Mouse (Mus musculus): Measurements from ENCODE around the gene Slc5a3. TPM values are rescaled to one million over a fixed set of nuclear protein-coding genes. Genes with fewer than 3 reads are reported as not detected.

The Slc5a3 gene
- polyA plus RNA-seq, 1 experiment from 2014 or later, result 10.2 TPM

DNA sequence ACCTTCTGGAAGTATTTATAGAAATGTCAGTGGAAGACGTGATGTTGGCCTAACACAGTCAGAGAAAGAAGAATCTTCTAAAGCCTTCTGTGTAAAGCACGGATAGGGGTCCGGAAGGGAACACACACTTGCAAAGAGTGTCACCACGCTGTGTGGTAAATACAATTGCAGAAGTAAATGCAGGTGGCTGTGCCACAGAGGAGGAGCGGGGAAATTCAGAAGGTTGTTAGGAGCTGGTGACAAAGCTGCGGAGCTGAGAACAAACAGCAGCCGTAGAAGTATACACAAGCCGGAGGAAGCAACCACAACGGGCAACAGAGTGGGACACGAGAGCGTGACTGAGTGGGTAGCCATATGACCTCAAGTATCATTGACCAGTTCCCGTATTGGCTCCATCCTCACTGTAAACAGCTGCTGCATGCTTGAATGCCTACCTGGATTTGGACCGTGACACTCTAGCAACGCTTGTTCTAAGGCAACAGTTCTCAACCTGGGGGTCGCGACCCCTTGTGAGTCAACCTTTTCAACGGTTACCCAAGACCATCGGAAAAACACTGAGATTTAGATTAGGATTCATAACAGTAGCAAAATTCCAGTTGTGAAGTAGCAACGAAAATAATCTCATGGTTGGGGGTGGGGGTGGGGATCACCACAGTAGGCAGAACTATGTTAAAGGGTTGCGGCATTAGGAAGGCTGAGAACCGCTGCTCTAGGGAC, 20.1 kb upstream of the Slc5a3 start:
- no peak overlapping the region for H3K4me2 ChIP-seq
- H3K27ac ChIP-seq, result no peak overlapping the region
- no peak for ATAC-seq (ENCODE audit: insufficient number of reproducible peaks, insufficient read depth, low FRiP score, low TSS enrichment, low read depth)
- no peak overlapping the region for H3K4me3 ChIP-seq (replicated peaks)
- 85% methylated on average over 21 of the region's 21 CpGs for WGBS
- peaks cover 5% of the 10 kb centered on the region; the same call in 1 of the 2 replicates for H3K9me3 ChIP-seq
- no peaks in the 10 kb centered on the region for H3K36me3 ChIP-seq
- H3K4me1 ChIP-seq (replicated peaks), result no peaks in the 10 kb centered on the region
- no peak overlapping the region for H3K9ac ChIP-seq (replicated peaks)
- H3K27me3 ChIP-seq, result no peaks in the 10 kb centered on the region

DNA sequence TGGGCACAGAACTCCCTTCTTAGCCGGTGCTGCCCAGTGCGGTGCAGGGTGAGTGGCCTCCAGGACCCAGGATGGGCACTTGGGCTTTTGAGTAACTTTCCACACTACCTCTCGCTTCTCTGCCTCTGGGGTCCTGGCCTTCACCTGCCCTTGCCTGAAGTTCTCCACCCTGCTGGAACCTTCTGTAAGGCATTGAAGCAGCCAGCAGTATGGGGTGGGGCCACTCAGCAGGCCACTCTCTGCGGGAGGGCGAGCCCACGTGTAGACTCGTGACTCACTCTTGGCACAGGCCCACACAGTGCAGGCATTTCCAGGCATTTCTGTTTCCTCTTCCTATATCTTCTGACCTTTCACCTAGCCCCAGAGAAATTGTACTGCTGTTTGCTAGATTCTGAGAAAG, 18.7 kb upstream of the Slc5a3 start:
- Histone ChIP-seq H3K9ac (replicated peaks) (no peak overlapping the region), H3K27ac (no peak overlapping the region), H3K9me3 (peaks cover 5% of the 10 kb centered on the region; the same call in 1 of the 2 replicates), H3K4me2 (no peak overlapping the region), H3K4me3 (replicated peaks) (no peak overlapping the region), H3K4me1 (replicated peaks) (no peaks in the 10 kb centered on the region), H3K27me3 (no peaks in the 10 kb centered on the region), H3K36me3 (no peaks in the 10 kb centered on the region)
- ATAC-seq (ENCODE audit: insufficient number of reproducible peaks, insufficient read depth, low FRiP score, low TSS enrichment, low read depth), result no peak
- 87% methylated on average over 7 of the region's 7 CpGs for WGBS

DNA sequence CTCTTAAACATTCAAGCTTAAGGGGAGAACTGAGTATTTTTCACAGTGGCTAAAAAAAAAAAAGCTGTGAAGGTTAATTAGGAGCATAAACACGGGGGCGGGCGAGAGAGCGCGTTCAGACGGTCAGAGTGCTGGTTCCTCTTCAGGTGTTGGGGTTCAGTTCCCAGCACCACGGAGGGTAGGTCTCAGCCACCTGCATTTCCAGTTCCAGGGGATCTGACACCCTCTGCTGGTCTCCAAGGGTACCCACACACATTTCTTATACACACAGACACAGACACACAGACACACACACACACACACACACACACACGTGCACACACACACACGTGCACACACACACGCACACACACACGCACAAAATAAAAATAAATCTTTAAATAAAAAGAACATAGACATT, 18.2 kb upstream of the Slc5a3 start:
- H3K9ac ChIP-seq (replicated peaks), result no peak overlapping the region
- H3K27ac ChIP-seq, result no peak overlapping the region
- WGBS, result 93% methylated on average over 11 of the region's 11 CpGs
- H3K4me2 ChIP-seq, result no peak overlapping the region
- no peaks in the 10 kb centered on the region for H3K36me3 ChIP-seq
- H3K4me1 ChIP-seq (replicated peaks), result no peaks in the 10 kb centered on the region
- no peak for ATAC-seq (ENCODE audit: insufficient number of reproducible peaks, insufficient read depth, low FRiP score, low TSS enrichment, low read depth)
- H3K9me3 ChIP-seq, result peaks cover 5% of the 10 kb centered on the region; the same call in 1 of the 2 replicates
- no peaks in the 10 kb centered on the region for H3K27me3 ChIP-seq
- H3K4me3 ChIP-seq (replicated peaks), result no peak overlapping the region

DNA sequence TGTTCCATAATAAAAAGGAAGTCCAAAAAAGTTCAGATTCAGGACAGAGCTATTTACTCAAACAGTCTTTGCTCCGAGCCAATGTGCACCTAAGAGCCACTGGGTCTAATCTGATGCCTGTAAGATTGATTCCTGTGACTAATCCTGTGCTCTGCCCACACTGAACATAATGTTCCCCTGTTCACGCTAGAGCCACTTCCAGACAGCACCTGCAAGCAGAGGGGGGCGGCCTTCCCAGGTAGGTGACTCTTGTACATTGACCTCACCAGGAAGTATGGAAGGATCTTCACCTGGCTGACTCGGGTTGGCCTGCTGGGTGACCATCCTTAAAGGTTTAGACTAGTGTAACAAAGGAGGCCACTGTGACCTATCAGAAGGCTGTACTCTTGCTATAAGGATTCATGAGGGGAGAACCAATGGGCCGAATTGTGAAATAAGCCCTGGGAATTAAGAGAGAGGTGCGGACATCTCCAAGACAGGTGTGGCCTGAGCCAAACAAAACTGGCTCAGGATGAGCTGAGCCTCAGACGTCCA, 6.3 kb upstream of the Slc5a3 start:
- 82% methylated on average over 7 of the region's 7 CpGs for WGBS
- no peaks in the 10 kb centered on the region for H3K4me1 ChIP-seq (replicated peaks)
- H3K27ac ChIP-seq, result no peak overlapping the region
- no peak overlapping the region for H3K4me2 ChIP-seq
- H3K36me3 ChIP-seq, result no peaks in the 10 kb centered on the region
- no peaks in the 10 kb centered on the region for H3K27me3 ChIP-seq
- H3K9me3 ChIP-seq, result peaks cover 14% of the 10 kb centered on the region
- H3K9ac ChIP-seq (replicated peaks), result no peak overlapping the region
- ATAC-seq (ENCODE audit: insufficient number of reproducible peaks, insufficient read depth, low FRiP score, low TSS enrichment, low read depth), result no peak
- no peak overlapping the region for H3K4me3 ChIP-seq (replicated peaks)

DNA sequence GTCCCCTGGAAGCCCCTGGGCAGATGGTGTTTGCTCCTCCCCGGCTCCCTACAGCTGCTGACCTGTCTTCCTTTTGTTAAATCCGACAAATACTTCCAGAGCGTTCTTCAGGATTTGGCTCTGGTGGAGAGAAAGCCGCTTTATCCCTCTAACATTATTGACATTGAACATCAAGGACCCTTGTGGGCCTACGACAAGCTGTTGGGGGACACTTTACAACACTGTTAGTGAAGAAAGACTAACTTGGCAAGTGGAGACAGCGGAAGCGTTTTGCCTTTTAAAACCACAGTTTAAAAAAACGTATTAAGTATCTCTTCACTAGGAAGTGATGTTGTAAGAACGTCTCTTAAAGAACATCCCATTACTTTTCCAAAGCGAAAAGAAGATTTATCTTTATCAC, 5.6 kb upstream of the Slc5a3 start:
- WGBS, result 85% methylated on average over 10 of the region's 10 CpGs

DNA sequence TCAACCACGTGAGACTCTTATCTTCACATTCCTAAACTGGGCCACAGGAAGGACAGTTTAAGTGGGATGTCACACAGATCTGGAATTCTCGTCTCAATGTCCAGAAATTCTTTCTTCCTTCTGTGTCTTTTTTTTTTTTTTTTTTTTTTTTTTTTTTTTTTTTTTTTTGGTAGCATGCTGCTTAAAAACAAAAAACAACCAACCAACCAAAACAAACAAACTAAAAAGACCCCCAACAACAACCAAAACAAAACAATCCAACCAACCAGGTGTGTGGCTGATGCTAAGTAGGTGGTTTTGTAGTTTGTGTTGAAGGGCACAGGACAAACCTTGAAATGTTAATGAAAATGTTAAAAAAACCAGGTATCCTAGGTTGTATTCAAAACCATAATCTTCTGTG, 1.4 kb upstream of the Slc5a3 start:
- Histone ChIP-seq H3K36me3 (peaks cover 14% of the 10 kb centered on the region; the same call in 1 of the 2 replicates), H3K9ac (replicated peaks) (no peak overlapping the region), H3K9me3 (peaks cover 14% of the 10 kb centered on the region), H3K27me3 (no peaks in the 10 kb centered on the region), H3K4me2 (peak overlapping the region; percentile 84), H3K4me1 (replicated peaks) (peaks cover 24% of the 10 kb centered on the region), H3K4me3 (replicated peaks) (no peak overlapping the region), H3K27ac (no peak overlapping the region)
- ATAC-seq (ENCODE audit: insufficient number of reproducible peaks, insufficient read depth, low FRiP score, low TSS enrichment, low read depth), result no peak
- 73% methylated on average over 2 of the region's 2 CpGs for WGBS

More for the DNA sequence above, 5.6 kb upstream of the Slc5a3 start:
- Histone ChIP-seq H3K36me3 (no peaks in the 10 kb centered on the region), H3K27ac (no peak overlapping the region), H3K4me2 (no peak overlapping the region), H3K9me3 (peaks cover 14% of the 10 kb centered on the region), H3K4me3 (replicated peaks) (no peak overlapping the region), H3K9ac (replicated peaks) (no peak overlapping the region), H3K27me3 (no peaks in the 10 kb centered on the region), H3K4me1 (replicated peaks) (0 out of 2 replicates have a peak, but pooled peaks cover 6% of the 10 kb centered on the region)
- ATAC-seq (ENCODE audit: insufficient number of reproducible peaks, insufficient read depth, low FRiP score, low TSS enrichment, low read depth), result no peak

DNA sequence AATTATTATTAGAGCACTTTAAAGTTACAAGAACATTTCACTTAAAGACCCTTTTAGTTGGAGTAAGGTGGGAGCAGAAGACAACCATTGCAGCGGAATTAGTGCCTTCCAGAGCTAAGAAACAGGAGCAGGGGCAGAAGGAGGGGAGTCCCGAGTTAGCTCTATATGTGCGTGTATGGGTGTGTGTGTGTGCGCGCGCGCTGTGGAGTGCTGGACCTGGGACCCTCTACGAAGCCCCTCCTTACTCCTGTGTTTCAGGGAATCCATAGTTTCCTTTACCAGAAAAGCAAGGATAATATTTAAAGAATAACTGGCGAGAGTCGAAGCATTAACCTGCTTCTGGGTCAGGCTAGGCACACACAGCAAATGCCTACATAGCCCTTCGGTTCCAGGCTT, 668 bp upstream of the Slc5a3 start:
- 3% methylated on average over 11 of the region's 11 CpGs for WGBS
- Histone ChIP-seq H3K4me3 (replicated peaks) (peak overlapping the region; percentile 96), H3K4me1 (replicated peaks) (peaks cover 24% of the 10 kb centered on the region), H3K27ac (peak overlapping the region; percentile 79), H3K36me3 (peaks cover 22% of the 10 kb centered on the region), H3K27me3 (no peaks in the 10 kb centered on the region), H3K4me2 (peak overlapping the region; percentile 84), H3K9me3 (peaks cover 14% of the 10 kb centered on the region), H3K9ac (replicated peaks) (peak overlapping the region; percentile 89)
- ATAC-seq (ENCODE audit: insufficient number of reproducible peaks, insufficient read depth, low FRiP score, low TSS enrichment, low read depth), result peak; percentile 41; the same call in 1 of the 2 replicates

DNA sequence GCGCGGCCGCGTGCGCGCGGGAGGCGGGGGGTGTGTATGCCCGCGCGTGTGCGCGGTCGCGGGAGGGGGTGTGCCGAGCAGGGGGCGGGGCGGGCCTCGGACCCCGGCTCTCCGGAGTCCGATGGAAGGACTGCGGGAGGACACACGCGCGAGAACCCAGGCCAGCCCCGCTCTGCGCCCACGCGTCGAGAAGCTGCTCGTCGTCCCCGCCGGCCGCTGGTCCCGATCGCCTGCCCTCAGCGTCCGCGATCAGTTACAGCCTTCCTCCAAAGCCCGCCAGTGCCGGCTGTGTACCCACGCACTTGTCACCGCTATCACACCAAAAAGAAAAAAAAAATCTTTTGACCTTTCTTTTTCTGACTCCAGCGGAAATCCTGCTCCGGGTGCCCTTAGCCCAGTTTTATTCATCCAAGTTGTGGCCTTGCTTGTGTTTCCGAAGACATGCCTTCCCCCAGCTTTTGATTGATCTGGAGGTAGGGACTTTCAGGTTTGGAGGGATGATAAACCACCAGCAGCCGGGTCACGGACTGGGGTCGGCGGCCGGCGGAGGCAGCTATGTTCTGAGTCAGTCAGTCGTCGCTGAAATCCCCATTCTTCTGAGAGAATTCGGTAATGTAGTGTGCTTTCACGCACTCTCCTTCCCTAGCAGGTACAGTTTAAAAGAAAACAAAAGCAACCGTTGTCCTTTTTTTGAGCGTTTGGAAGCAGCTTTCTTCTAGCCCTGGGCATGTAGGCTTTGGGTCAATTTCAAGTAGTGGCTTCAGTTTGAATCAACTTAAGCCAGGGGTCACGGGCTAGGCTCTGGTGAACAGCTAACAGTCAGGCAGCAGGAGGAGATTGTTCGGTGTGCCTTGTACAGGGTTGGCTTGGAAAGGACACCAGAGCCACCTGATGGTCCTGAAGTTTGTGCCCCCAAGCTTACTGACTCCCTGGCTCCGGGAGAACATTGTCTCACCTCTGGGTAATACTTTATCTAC, 810 bp downstream of the Slc5a3 start:
- H3K9me3 ChIP-seq, result peaks cover 10% of the 10 kb centered on the region
- ATAC-seq (ENCODE audit: insufficient number of reproducible peaks, insufficient read depth, low FRiP score, low TSS enrichment, low read depth), result peak; percentile 41; the same call in 1 of the 2 replicates
- peaks cover 34% of the 10 kb centered on the region for H3K36me3 ChIP-seq
- peak overlapping the region; percentile 79; the same call in 1 of the 2 replicates for H3K27ac ChIP-seq
- peaks cover 24% of the 10 kb centered on the region for H3K4me1 ChIP-seq (replicated peaks)
- H3K9ac ChIP-seq (replicated peaks), result peak overlapping the region; percentile 89
- no peaks in the 10 kb centered on the region for H3K27me3 ChIP-seq
- WGBS, result 2% methylated on average over 63 of the region's 63 CpGs
- H3K4me2 ChIP-seq, result peak overlapping the region; percentile 84
- peak overlapping the region; percentile 96 for H3K4me3 ChIP-seq (replicated peaks)

DNA sequence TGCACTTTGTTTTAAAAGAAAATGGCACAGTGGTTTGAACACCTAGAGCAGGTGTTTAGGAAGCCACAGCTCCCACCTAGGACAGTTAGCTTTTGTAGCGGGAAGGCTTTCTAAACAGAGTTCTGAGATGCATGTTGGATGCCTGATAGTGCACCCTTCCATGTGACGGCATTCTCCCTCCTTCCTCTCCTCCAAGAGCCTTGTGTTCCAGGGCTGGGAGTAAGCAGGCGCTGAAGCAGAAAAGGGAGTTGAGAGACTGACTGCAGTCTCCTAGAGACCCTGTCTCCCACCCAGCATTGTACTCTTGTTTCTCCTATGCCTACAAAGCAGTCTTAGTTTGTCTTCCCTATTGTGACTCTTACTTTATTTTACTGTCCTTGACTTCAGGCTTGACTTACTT, 2.1 kb downstream of the Slc5a3 start:
- no peak overlapping the region for H3K9ac ChIP-seq (replicated peaks)
- H3K27me3 ChIP-seq, result no peaks in the 10 kb centered on the region
- peaks cover 41% of the 10 kb centered on the region for H3K36me3 ChIP-seq
- peaks cover 24% of the 10 kb centered on the region for H3K4me1 ChIP-seq (replicated peaks)
- no peak overlapping the region for H3K4me3 ChIP-seq (replicated peaks)
- H3K9me3 ChIP-seq, result 0 out of 2 replicates have a peak, but pooled peaks cover 3% of the 10 kb centered on the region
- no peak for ATAC-seq (ENCODE audit: insufficient number of reproducible peaks, insufficient read depth, low FRiP score, low TSS enrichment, low read depth)
- no peak overlapping the region for H3K27ac ChIP-seq
- 83% methylated on average over 3 of the region's 3 CpGs for WGBS
- peak overlapping the region; percentile 84 for H3K4me2 ChIP-seq

DNA sequence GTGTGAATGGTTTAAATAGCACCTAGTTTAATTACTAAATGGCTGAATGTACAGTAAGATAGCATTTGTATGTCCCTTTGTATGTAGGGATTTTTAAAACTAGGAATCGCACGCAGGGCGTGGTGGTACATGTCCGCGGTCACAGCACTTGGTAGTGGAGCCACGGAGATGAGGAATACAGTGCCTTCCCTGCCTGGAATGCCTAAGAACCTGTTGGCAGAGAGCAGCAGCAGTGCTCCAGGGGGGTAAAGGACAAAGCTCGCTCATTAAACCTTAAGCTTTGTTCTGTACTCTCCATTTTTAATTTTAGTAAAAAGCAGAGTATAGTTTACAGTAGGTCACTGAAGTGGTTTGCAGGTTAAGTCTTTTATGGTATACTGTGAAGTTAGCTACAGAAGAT, 3.5 kb downstream of the Slc5a3 start:
- Histone ChIP-seq H3K4me1 (replicated peaks) (peaks cover 36% of the 10 kb centered on the region), H3K27ac (no peak overlapping the region), H3K9me3 (0 out of 2 replicates have a peak, but pooled peaks cover 3% of the 10 kb centered on the region), H3K27me3 (no peaks in the 10 kb centered on the region), H3K4me2 (no peak overlapping the region), H3K36me3 (peaks cover 52% of the 10 kb centered on the region), H3K4me3 (replicated peaks) (no peak overlapping the region), H3K9ac (replicated peaks) (no peak overlapping the region)
- ATAC-seq (ENCODE audit: insufficient number of reproducible peaks, insufficient read depth, low FRiP score, low TSS enrichment, low read depth), result no peak
- 95% methylated on average over 7 of the region's 7 CpGs for WGBS

DNA sequence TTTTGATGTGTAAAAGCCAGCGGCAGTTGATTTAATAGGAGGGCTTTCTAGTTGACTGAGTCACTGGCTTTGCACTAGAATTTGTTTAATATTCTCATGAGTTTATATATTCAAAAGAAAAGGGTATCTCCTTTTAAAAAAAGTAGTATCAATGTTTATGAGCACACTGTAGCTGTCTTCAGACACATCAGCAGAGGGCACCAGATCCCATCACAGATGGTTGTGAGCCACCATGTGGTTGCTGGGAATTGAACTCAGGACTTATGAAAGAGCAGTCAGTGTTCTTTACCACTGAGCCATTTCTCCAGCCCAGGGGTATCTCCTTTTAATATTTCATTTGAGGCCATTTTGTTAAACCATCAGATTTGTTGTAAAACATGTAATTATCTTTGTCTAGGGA, 4.7 kb downstream of the Slc5a3 start:
- Histone ChIP-seq H3K9me3 (0 out of 2 replicates have a peak, but pooled peaks cover 3% of the 10 kb centered on the region), H3K27ac (no peak overlapping the region), H3K27me3 (no peaks in the 10 kb centered on the region), H3K4me1 (replicated peaks) (peaks cover 37% of the 10 kb centered on the region), H3K4me2 (no peak overlapping the region), H3K4me3 (replicated peaks) (no peak overlapping the region), H3K9ac (replicated peaks) (no peak overlapping the region), H3K36me3 (peaks cover 61% of the 10 kb centered on the region)
- WGBS, result 94% methylated on average over 1 of the region's 1 CpGs
- no peak for ATAC-seq (ENCODE audit: insufficient number of reproducible peaks, insufficient read depth, low FRiP score, low TSS enrichment, low read depth)

Measured in limb, embryonic 12.5 days (tissue).